Mouse (Mus musculus) urinary bladder, postnatal 4 days (tissue): Measurements from ENCODE around the gene Pls3.

ENCODE experiments used
- DNase-seq, 2 experiments: peaks; one replicate each; pipeline ENCODE4 v3.0.0; 2021 to 2022; ENCODE audit warnings: low spot score in 2 of 2

Gene Pls3

GRCm38 (mm10) chrX:75874332-75875291, at the start of gene Pls3:
Gene Pls3, minus strand, starts transcription at chrX:75875182.
- peak; percentile 79 to 83 for DNase-seq

- no peak for DNase-seq
Observed at GRCm38 (mm10) chrX:75895716-75896115, 20.7 kb upstream of the Pls3 start.

- no peak for DNase-seq
Observed at GRCm38 (mm10) chrX:75875566-75875965, 584 bp upstream of the Pls3 start.

GRCm38 (mm10) chrX:75873813-75874212, 1.2 kb downstream of the Pls3 start:
- peak; percentile 17 to 60 for DNase-seq

- no peak for DNase-seq
Observed at GRCm38 (mm10) chrX:75873253-75873652, 1.7 kb downstream of the Pls3 start.

- DNase-seq: no peak
Observed at GRCm38 (mm10) chrX:75871855-75872254, 3.1 kb downstream of the Pls3 start.

GRCm38 (mm10) chrX:75861715-75862114, 13.3 kb downstream of the Pls3 start:
- no peak for DNase-seq

GRCm38 (mm10) chrX:75854294-75854693, 20.7 kb downstream of the Pls3 start:
- no peak for DNase-seq

- DNase-seq: no peak
Observed at GRCm38 (mm10) chrX:75844290-75844689, 30.7 kb downstream of the Pls3 start.

GRCm38 (mm10) chrX:75842835-75843234, 32.1 kb downstream of the Pls3 start:
- no peak for DNase-seq

GRCm38 (mm10) chrX:75842120-75842519, 32.9 kb downstream of the Pls3 start:
- no peak for DNase-seq

- no peak for DNase-seq
Observed at GRCm38 (mm10) chrX:75840263-75840662, 34.7 kb downstream of the Pls3 start.

- DNase-seq: no peak
Observed at GRCm38 (mm10) chrX:75834836-75835235, 40.1 kb downstream of the Pls3 start.

- DNase-seq: no peak
Observed at GRCm38 (mm10) chrX:75834286-75834685, 40.7 kb downstream of the Pls3 start.

- no peak for DNase-seq
Observed at GRCm38 (mm10) chrX:75833006-75833641, 41.9 kb downstream of the Pls3 start.

- no peak for DNase-seq
Observed at GRCm38 (mm10) chrX:75829867-75830255, 45.1 kb downstream of the Pls3 start.

GRCm38 (mm10) chrX:75829240-75829866, 45.6 kb downstream of the Pls3 start:
- DNase-seq: no peak

- DNase-seq: no peak
Observed at GRCm38 (mm10) chrX:75818647-75819271, 56.2 kb downstream of the Pls3 start.

- no peak for DNase-seq
Observed at GRCm38 (mm10) chrX:75814958-75815357, 60.0 kb downstream of the Pls3 start.

GRCm38 (mm10) chrX:75814123-75814522, 60.9 kb downstream of the Pls3 start:
- no peak for DNase-seq

- no peak for DNase-seq
Observed at GRCm38 (mm10) chrX:75796583-75796982, 78.4 kb downstream of the Pls3 start.

- DNase-seq: no peak
Observed at GRCm38 (mm10) chrX:75779796-75780195, 95.2 kb downstream of the Pls3 start.
